Mouse (Mus musculus): ENCODE results near the gene Pkd1. TPM values are rescaled to one million over a fixed set of nuclear protein-coding genes. Genes with fewer than 3 reads are reported as not detected.

Pkd1 gene
- polyA plus RNA-seq, 1 experiment from 2014 or later: 11.9 TPM

GRCm38 (mm10) chr17:24632167-24632812 is 82.7 kb downstream of the Pkd1 start, which contains the start of the genes Tsc2 and Nthl1:
Gene Tsc2 (minus strand): TSS chr17:24632630.
Gene Nthl1 (plus strand): TSS chr17:24632680.
- Histone ChIP-seq H3K9me3 (replicated peaks) (no peaks in the 10 kb centered on the region), H3K9ac (peak within 1 kb of the TSS; percentile 81), H3K4me1 (peaks cover 18% of the 10 kb centered on the region), H3K27me3 (no peaks in the 10 kb centered on the region), H3K27ac (peak within 1 kb of the TSS; percentile 59), H3K4me2 (peak within 1 kb of the TSS; percentile 93), H3K4me3 (peak within 1 kb of the TSS; percentile 66), H3K36me3 (ENCODE audit: poor library complexity, severe bottlenecking) (peaks cover 36% of the 10 kb centered on the region)
- peak; percentile 95 for ATAC-seq
- 2% methylated on average over 50 of the region's 51 CpGs for WGBS

GRCm38 (mm10) chr17:24632813-24633449 is 83.3 kb downstream of the Pkd1 start:
- ATAC-seq: peak; percentile 30; the same call in 1 of the 2 replicates
- H3K9ac ChIP-seq: peak overlapping the region; percentile 81
- H3K4me1 ChIP-seq: peaks cover 18% of the 10 kb centered on the region
- peaks cover 30% of the 10 kb centered on the region for H3K36me3 ChIP-seq (ENCODE audit: poor library complexity, severe bottlenecking)
- WGBS: 12% methylated on average over 22 of the region's 22 CpGs
- peak overlapping the region; percentile 66 for H3K4me3 ChIP-seq
- H3K27me3 ChIP-seq: no peaks in the 10 kb centered on the region
- no peaks in the 10 kb centered on the region for H3K9me3 ChIP-seq (replicated peaks)
- H3K27ac ChIP-seq: peak overlapping the region; percentile 59
- peak overlapping the region; percentile 93 for H3K4me2 ChIP-seq

DNA sequence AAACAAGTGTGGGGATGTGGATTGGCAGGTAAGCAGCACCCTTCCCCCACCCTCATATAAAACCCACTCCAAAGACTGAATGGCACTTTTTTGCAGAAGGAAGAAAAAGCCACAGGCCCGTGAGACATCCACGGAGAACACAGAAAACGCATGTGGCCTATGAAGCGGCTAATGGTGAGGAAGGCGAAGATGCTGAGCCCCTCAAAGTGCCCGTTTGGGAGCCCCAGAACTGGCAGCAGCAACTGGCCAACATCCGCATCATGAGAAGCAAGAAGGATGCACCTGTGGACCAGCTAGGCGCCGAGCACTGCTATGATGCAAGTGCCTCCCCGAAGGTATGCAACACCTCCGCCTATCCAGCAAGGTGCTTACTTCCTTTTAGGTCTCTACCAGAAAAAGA is 84.2 kb downstream of the Pkd1 start:
- Histone ChIP-seq H3K27ac (no peak overlapping the region), H3K4me1 (peaks cover 18% of the 10 kb centered on the region), H3K4me2 (no peak overlapping the region), H3K9me3 (replicated peaks) (no peaks in the 10 kb centered on the region), H3K36me3 (ENCODE audit: poor library complexity, severe bottlenecking) (peaks cover 21% of the 10 kb centered on the region), H3K4me3 (no peak overlapping the region), H3K9ac (no peak overlapping the region), H3K27me3 (no peaks in the 10 kb centered on the region)
- no peak for ATAC-seq
- 92% methylated on average over 11 of the region's 11 CpGs for WGBS

DNA sequence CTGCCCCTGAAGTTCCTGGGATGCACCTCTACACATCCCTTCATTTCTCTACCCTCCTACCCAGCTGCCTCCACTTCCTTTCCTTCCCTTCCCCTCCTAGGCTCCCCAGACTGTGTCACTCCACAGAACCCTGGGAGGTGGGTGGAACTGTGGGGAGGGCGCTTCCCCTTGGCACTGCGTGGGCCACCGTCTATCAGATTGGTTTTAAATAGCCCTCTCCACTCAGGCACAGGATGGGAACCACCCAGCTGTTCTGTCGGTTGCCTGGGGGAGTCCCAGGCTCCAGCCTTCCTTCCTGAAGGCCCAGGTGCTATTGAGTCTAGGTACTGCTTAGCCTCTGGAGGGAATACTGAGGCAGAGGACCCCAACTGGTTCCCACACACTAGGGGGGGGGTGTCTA is 85.4 kb downstream of the Pkd1 start:
- Histone ChIP-seq H3K27ac (no peak overlapping the region), H3K4me3 (no peak overlapping the region), H3K27me3 (no peaks in the 10 kb centered on the region), H3K9ac (no peak overlapping the region), H3K9me3 (replicated peaks) (no peaks in the 10 kb centered on the region), H3K4me1 (peaks cover 18% of the 10 kb centered on the region), H3K36me3 (ENCODE audit: poor library complexity, severe bottlenecking) (peaks cover 9% of the 10 kb centered on the region), H3K4me2 (no peak overlapping the region)
- WGBS: 89% methylated on average over 4 of the region's 4 CpGs
- ATAC-seq: no peak

DNA sequence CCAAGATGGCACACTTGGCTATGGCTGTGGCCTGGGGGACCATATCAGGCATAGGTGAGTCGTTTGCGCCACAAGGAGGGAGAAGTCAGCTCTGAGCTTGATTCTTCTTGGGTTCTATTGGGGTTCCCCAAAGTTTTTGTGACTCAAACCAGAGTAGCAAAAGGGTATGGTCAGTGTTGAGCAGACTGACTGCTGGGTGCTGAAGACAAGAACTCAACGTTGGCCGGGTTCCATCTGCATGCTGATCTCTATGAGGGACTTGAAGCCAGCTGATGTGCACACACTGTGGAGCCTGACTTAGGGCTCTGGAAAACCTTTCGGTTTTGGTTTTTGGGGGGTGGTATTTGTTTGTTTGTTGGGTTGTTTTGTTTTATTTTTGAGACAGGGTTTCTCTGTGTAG is 86.1 kb downstream of the Pkd1 start:
- Histone ChIP-seq H3K36me3 (ENCODE audit: poor library complexity, severe bottlenecking) (peaks cover 3% of the 10 kb centered on the region), H3K4me1 (peaks cover 18% of the 10 kb centered on the region), H3K27ac (no peak overlapping the region), H3K27me3 (no peaks in the 10 kb centered on the region), H3K9ac (no peak overlapping the region), H3K9me3 (replicated peaks) (no peaks in the 10 kb centered on the region), H3K4me2 (no peak overlapping the region), H3K4me3 (no peak overlapping the region)
- ATAC-seq: no peak
- WGBS: 95% methylated on average over 5 of the region's 5 CpGs

DNA sequence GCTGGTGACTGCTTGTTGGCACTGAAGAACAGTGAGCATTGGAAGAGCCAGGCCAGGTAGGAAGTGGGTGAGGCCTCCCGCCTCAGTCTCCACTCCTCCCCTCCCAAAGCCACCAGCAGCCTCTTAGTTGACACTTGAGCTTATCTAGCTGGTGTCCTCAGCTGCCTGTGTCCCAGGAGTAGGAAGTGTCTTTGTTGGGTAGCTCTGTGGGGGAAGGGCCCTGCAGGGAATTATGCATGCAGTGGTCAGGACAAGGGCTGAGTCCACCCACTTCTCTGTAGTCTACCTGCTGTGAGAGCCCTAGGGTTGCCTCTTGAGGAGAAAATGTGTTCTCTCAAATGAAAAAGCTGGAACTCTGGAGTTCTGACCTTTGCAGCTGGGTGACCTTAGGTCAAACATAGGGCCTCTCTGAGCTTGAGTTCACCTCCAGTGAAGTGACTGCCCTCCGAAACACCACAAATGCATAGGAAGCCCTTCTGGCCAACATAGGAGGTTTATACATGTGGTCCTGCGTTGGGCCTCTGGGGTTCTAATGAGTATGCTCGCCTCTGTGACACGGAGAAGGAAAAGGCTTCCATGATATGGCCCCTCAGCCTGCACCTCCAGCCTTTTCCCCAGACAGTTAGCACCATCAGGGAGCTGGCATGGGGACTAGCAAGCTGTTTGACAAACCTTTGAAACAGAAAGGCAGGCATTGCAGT is 87.3 kb downstream of the Pkd1 start:
- H3K27ac ChIP-seq: no peak overlapping the region
- ATAC-seq: no peak
- H3K9ac ChIP-seq: peak overlapping the region; percentile 21; the same call in 1 of the 2 replicates
- no peaks in the 10 kb centered on the region for H3K9me3 ChIP-seq (replicated peaks)
- H3K36me3 ChIP-seq (ENCODE audit: poor library complexity, severe bottlenecking): no peaks in the 10 kb centered on the region
- H3K27me3 ChIP-seq: no peaks in the 10 kb centered on the region
- no peak overlapping the region for H3K4me2 ChIP-seq
- no peak overlapping the region for H3K4me3 ChIP-seq
- WGBS: 71% methylated on average over 5 of the region's 5 CpGs
- peaks cover 12% of the 10 kb centered on the region for H3K4me1 ChIP-seq

- H3K4me3 ChIP-seq: no peak overlapping the region
- no peak for ATAC-seq
- H3K9me3 ChIP-seq (replicated peaks): no peaks in the 10 kb centered on the region
- H3K36me3 ChIP-seq (ENCODE audit: poor library complexity, severe bottlenecking): no peaks in the 10 kb centered on the region
- H3K27ac ChIP-seq: no peak overlapping the region
- no peak overlapping the region for H3K4me2 ChIP-seq
- H3K9ac ChIP-seq: no peak overlapping the region; the same call in 1 of the 2 replicates
- no peaks in the 10 kb centered on the region for H3K27me3 ChIP-seq
- H3K4me1 ChIP-seq: peaks cover 4% of the 10 kb centered on the region
- WGBS: 91% methylated on average over 4 of the region's 4 CpGs
Measured at GRCm38 (mm10) chr17:24638214-24638613, 88.6 kb downstream of the Pkd1 start.

GRCm38 (mm10) chr17:24638840-24639239 is 89.2 kb downstream of the Pkd1 start:
- no peaks in the 10 kb centered on the region for H3K4me1 ChIP-seq
- H3K36me3 ChIP-seq (ENCODE audit: poor library complexity, severe bottlenecking): no peaks in the 10 kb centered on the region
- H3K27ac ChIP-seq: no peak overlapping the region
- H3K9ac ChIP-seq: no peak overlapping the region
- ATAC-seq: no peak
- H3K4me2 ChIP-seq: no peak overlapping the region
- no peaks in the 10 kb centered on the region for H3K9me3 ChIP-seq (replicated peaks)
- no peak overlapping the region for H3K4me3 ChIP-seq
- WGBS: 81% methylated on average over 9 of the region's 9 CpGs
- no peaks in the 10 kb centered on the region for H3K27me3 ChIP-seq

DNA sequence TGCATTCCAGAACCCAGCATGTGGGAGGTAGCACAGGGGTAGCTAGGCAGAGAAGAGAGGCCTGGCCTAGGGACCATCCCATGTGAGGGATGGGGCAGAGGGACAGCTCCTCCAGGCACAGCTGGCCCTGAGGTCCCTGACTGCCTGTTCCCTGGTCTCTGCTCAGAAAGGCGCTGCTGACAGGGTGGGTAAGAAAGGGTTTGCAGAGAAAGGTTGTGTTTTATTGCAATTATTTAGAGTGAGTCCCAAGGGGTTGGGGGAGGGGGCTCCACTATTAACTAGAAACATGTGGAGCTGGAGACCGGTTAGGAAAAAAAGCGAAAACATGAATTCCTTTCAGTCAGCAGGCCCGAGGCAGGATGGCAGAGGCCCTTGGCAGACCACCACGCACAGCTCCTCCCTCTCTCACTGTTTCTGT is 89.9 kb downstream of the Pkd1 start:
- no peaks in the 10 kb centered on the region for H3K4me1 ChIP-seq
- H3K27me3 ChIP-seq: no peaks in the 10 kb centered on the region
- H3K9me3 ChIP-seq (replicated peaks): no peaks in the 10 kb centered on the region
- ATAC-seq: no peak
- no peak overlapping the region for H3K4me2 ChIP-seq
- WGBS: 82% methylated on average over 5 of the region's 5 CpGs
- H3K4me3 ChIP-seq: no peak overlapping the region
- 0 out of 2 replicates have a peak overlapping the region, but pooled peaks have one; percentile 21 for H3K9ac ChIP-seq
- no peak overlapping the region for H3K27ac ChIP-seq
- H3K36me3 ChIP-seq (ENCODE audit: poor library complexity, severe bottlenecking): no peaks in the 10 kb centered on the region

- no peak overlapping the region for H3K27ac ChIP-seq
- no peaks in the 10 kb centered on the region for H3K27me3 ChIP-seq
- WGBS: 93% methylated on average over 7 of the region's 7 CpGs
- no peak overlapping the region for H3K9ac ChIP-seq
- ATAC-seq: no peak
- H3K4me1 ChIP-seq: no peaks in the 10 kb centered on the region
- H3K9me3 ChIP-seq (replicated peaks): no peaks in the 10 kb centered on the region
- no peak overlapping the region for H3K4me2 ChIP-seq
- no peaks in the 10 kb centered on the region for H3K36me3 ChIP-seq (ENCODE audit: poor library complexity, severe bottlenecking)
- H3K4me3 ChIP-seq: no peak overlapping the region
Measured at GRCm38 (mm10) chr17:24640119-24640518, 90.5 kb downstream of the Pkd1 start.

DNA sequence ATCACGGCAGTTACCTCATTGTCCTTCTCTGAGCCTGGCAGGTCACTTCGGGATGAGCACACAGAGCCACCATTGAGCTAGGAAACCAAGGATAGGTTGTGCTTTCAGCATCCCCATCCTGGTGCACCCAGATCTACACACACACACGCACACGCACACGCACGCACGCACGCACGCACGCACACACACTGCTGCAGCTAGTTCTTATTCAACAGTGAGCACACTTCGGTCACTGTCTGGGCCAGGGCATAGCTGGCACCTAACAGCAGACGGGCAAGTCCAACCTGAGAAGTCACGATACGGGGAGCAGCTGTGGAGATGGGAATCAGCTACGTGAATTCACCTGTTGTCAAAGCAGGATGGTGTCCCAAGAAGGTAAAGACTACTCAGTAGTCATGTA is 90.9 kb downstream of the Pkd1 start:
- Histone ChIP-seq H3K4me1 (no peaks in the 10 kb centered on the region), H3K4me3 (no peak overlapping the region), H3K4me2 (no peak overlapping the region), H3K36me3 (ENCODE audit: poor library complexity, severe bottlenecking) (no peaks in the 10 kb centered on the region), H3K27ac (no peak overlapping the region), H3K9ac (no peak overlapping the region), H3K27me3 (no peaks in the 10 kb centered on the region), H3K9me3 (replicated peaks) (no peaks in the 10 kb centered on the region)
- no peak for ATAC-seq
- WGBS: 97% methylated on average over 15 of the region's 15 CpGs

- 94% methylated on average over 14 of the region's 14 CpGs for WGBS
- no peaks in the 10 kb centered on the region for H3K27me3 ChIP-seq
Measured at GRCm38 (mm10) chr17:24641944-24642343, 92.3 kb downstream of the Pkd1 start.

More at GRCm38 (mm10) chr17:24641944-24642343, 92.3 kb downstream of the Pkd1 start:
- no peaks in the 10 kb centered on the region for H3K9me3 ChIP-seq (replicated peaks)
- no peak overlapping the region for H3K9ac ChIP-seq
- no peak overlapping the region for H3K4me2 ChIP-seq
- H3K4me3 ChIP-seq: no peak overlapping the region
- H3K36me3 ChIP-seq (ENCODE audit: poor library complexity, severe bottlenecking): no peaks in the 10 kb centered on the region
- H3K4me1 ChIP-seq: no peaks in the 10 kb centered on the region
- H3K27ac ChIP-seq: no peak overlapping the region
- no peak for ATAC-seq
